Mouse (Mus musculus) lung, embryonic 16.5 days (tissue): ENCODE results near the gene Simc1. TPM values are rescaled to one million over a fixed set of nuclear protein-coding genes. Genes with fewer than 3 reads are reported as not detected.
A peak's percentile ranks its signal among the peaks of the same experiment; 100 is the strongest.
"Not testable (repeated sequence)": the region's sequence is repeated elsewhere in the genome, so short reads cannot be mapped to it uniquely, and the experiment has no call there.

Experiments used
- ATAC-seq: fragments of 200-750 bp; cut with Nextera tagmentation; 2 replicates; pipeline ENCODE4 v1.8.0; 2017; ENCODE audit warnings: low read depth, mild to moderate bottlenecking, moderate library complexity
- H3K27ac ChIP-seq: fragments of 300-500 bp; sonication (generic); 2 replicates; pipeline ENCODE4 v1.5.1; 2014; ENCODE audit warnings: mild to moderate bottlenecking, control low read depth, low read length
- H3K27me3 ChIP-seq: fragments of 300-500 bp; sonication (generic); 2 replicates; pipeline ENCODE4 v1.6.1; 2014; ENCODE audit warnings: low read depth, low read length, mixed read lengths; ENCODE audit not compliant: control insufficient read depth, insufficient read depth
- H3K36me3 ChIP-seq: fragments of 300-500 bp; sonication (generic); 2 replicates; pipeline ENCODE4 v1.6.1; 2014; ENCODE audit warnings: low read length; ENCODE audit not compliant: control insufficient read depth, insufficient read depth
- H3K4me1 ChIP-seq: fragments of 300-500 bp; sonication (generic); replicated peaks from 2 replicates; pipeline ENCODE4 v1.6.1; 2014; ENCODE audit warnings: low read length, mixed read lengths; ENCODE audit not compliant: control insufficient read depth, insufficient read depth
- H3K4me2 ChIP-seq: fragments of 300-500 bp; sonication (generic); 2 replicates; pipeline ENCODE4 v1.6.1; 2014; ENCODE audit warnings: low read depth, low read length, control low read depth
- H3K4me3 ChIP-seq: fragments of 300-500 bp; sonication (generic); 2 replicates; pipeline ENCODE4 v1.5.1; 2014; ENCODE audit warnings: mild to moderate bottlenecking, low read length, control low read depth
- H3K9ac ChIP-seq: fragments of 300-500 bp; sonication (generic); 2 replicates; pipeline ENCODE4 v1.6.1; 2014; ENCODE audit warnings: low read length, control low read depth
- H3K9me3 ChIP-seq: fragments of 300-500 bp; sonication (generic); 2 replicates; pipeline ENCODE4 v1.6.1; 2016; ENCODE audit warnings: low read length; ENCODE audit not compliant: control insufficient read depth
- WGBS: fragments of 180-500 bp; shearing (Covaris S2); extraction: QIAGEN DNeasy Blood & Tissue Kit; methylation state at CpG from one replicate; pipeline ENCODE4 v1.1.7; 2014; 5-methylcytosine and 5-hydroxymethylcytosine counted together
- polyA plus RNA-seq: library from polyadenylated mRNA; unstranded; fragments of >200 nt; fragmentation: Nextera tagmentation; extraction: Ambion mirVana; gene quantifications from 2 replicates; pipeline ENCODE4 v1.2.1, GENCODE M21; 2015

The Simc1 gene
- polyA plus RNA-seq, 1 experiment from 2014 or later = 8.3 TPM

- WGBS = 81% methylated on average over 14 of the region's 14 CpGs
Observed at GRCm38 (mm10) chr13:54481498-54481897, 22.1 kb upstream of the Simc1 start.

GRCm38 (mm10) chr13:54490411-54490810, 13.2 kb upstream of the Simc1 start:
- Histone ChIP-seq H3K9me3 (no peaks in the 10 kb centered on the region), H3K4me1 (no peaks in the 10 kb centered on the region), H3K4me3 (no peak overlapping the region), H3K9ac (no peak overlapping the region), H3K4me2 (no peak overlapping the region), H3K27ac (no peak overlapping the region), H3K27me3 (no peaks in the 10 kb centered on the region), H3K36me3 (no peaks in the 10 kb centered on the region)
- ATAC-seq = no peak
- WGBS = 79% methylated on average over 5 of the region's 5 CpGs

More at GRCm38 (mm10) chr13:54481498-54481897, 22.1 kb upstream of the Simc1 start:
- no peak overlapping the region for H3K4me2 ChIP-seq
- H3K36me3 ChIP-seq = no peaks in the 10 kb centered on the region
- no peak overlapping the region for H3K9ac ChIP-seq
- H3K27me3 ChIP-seq = no peaks in the 10 kb centered on the region
- H3K4me1 ChIP-seq = no peaks in the 10 kb centered on the region
- H3K27ac ChIP-seq = no peak overlapping the region
- H3K9me3 ChIP-seq = no peaks in the 10 kb centered on the region
- no peak for ATAC-seq
- H3K4me3 ChIP-seq = no peak overlapping the region

GRCm38 (mm10) chr13:54491381-54491780, 12.2 kb upstream of the Simc1 start:
- ATAC-seq = no peak
- no peak overlapping the region for H3K27ac ChIP-seq
- H3K9ac ChIP-seq = no peak overlapping the region
- H3K36me3 ChIP-seq = no peaks in the 10 kb centered on the region
- no peak overlapping the region for H3K4me2 ChIP-seq
- H3K27me3 ChIP-seq = no peaks in the 10 kb centered on the region
- 76% methylated on average over 6 of the region's 6 CpGs for WGBS
- H3K9me3 ChIP-seq = no peaks in the 10 kb centered on the region
- no peaks in the 10 kb centered on the region for H3K4me1 ChIP-seq
- H3K4me3 ChIP-seq = no peak overlapping the region

- not testable (repeated sequence) for H3K4me1 ChIP-seq, ATAC-seq, H3K9me3 ChIP-seq, H3K4me2 ChIP-seq, H3K4me3 ChIP-seq, H3K9ac ChIP-seq, H3K36me3 ChIP-seq, H3K27me3 ChIP-seq, H3K27ac ChIP-seq
- WGBS = 89% methylated on average over 7 of the region's 7 CpGs
Observed at GRCm38 (mm10) chr13:54499551-54499950, 4.0 kb upstream of the Simc1 start.

GRCm38 (mm10) chr13:54501352-54501751, 2.2 kb upstream of the Simc1 start:
- H3K36me3 ChIP-seq = no peaks in the 10 kb centered on the region
- no peak overlapping the region for H3K27ac ChIP-seq
- H3K9me3 ChIP-seq = no peaks in the 10 kb centered on the region
- H3K4me2 ChIP-seq = no peak overlapping the region
- no peak overlapping the region for H3K4me3 ChIP-seq
- H3K9ac ChIP-seq = no peak overlapping the region
- 54% methylated on average over 2 of the region's 2 CpGs for WGBS
- ATAC-seq = no peak
- no peaks in the 10 kb centered on the region for H3K27me3 ChIP-seq
- H3K4me1 ChIP-seq = peaks cover 8% of the 10 kb centered on the region

- Histone ChIP-seq H3K9ac (no peak overlapping the region), H3K4me3 (no peak overlapping the region), H3K4me1 (peaks cover 8% of the 10 kb centered on the region), H3K36me3 (no peaks in the 10 kb centered on the region), H3K27me3 (no peaks in the 10 kb centered on the region), H3K4me2 (no peak overlapping the region), H3K9me3 (no peaks in the 10 kb centered on the region), H3K27ac (no peak overlapping the region)
- no peak for ATAC-seq
- 31% methylated on average over 3 of the region's 3 CpGs for WGBS
Observed at GRCm38 (mm10) chr13:54501957-54502690, 1.5 kb upstream of the Simc1 start.

GRCm38 (mm10) chr13:54503278-54503603, 338 bp upstream of the Simc1 start:
- no peak for ATAC-seq
- no peaks in the 10 kb centered on the region for H3K27me3 ChIP-seq
- peak overlapping the region; percentile 33; the same call in 1 of the 2 replicates for H3K9ac ChIP-seq
- H3K36me3 ChIP-seq = no peaks in the 10 kb centered on the region
- H3K4me2 ChIP-seq = peak overlapping the region; percentile 98
- peak overlapping the region; percentile 77 for H3K4me3 ChIP-seq
- peaks cover 8% of the 10 kb centered on the region for H3K4me1 ChIP-seq
- no peak overlapping the region for H3K27ac ChIP-seq
- WGBS = 1% methylated on average over 14 of the region's 14 CpGs
- no peaks in the 10 kb centered on the region for H3K9me3 ChIP-seq

GRCm38 (mm10) chr13:54504611-54505260, 1.2 kb downstream of the Simc1 start:
- H3K4me1 ChIP-seq = peaks cover 8% of the 10 kb centered on the region
- H3K27me3 ChIP-seq = no peaks in the 10 kb centered on the region
- H3K9ac ChIP-seq = peak overlapping the region; percentile 81
- no peak overlapping the region for H3K27ac ChIP-seq
- 37% methylated on average over 7 of the region's 7 CpGs for WGBS
- ATAC-seq = no peak
- H3K4me3 ChIP-seq = peak overlapping the region; percentile 77
- H3K36me3 ChIP-seq = no peaks in the 10 kb centered on the region
- no peaks in the 10 kb centered on the region for H3K9me3 ChIP-seq
- H3K4me2 ChIP-seq = peak overlapping the region; percentile 98

- 97% methylated on average over 1 of the region's 1 CpGs for WGBS
- no peaks in the 10 kb centered on the region for H3K27me3 ChIP-seq
- no peak for ATAC-seq
Observed at GRCm38 (mm10) chr13:54505920-54506319, 2.3 kb downstream of the Simc1 start.

More at GRCm38 (mm10) chr13:54505920-54506319, 2.3 kb downstream of the Simc1 start:
- Histone ChIP-seq H3K27ac (no peak overlapping the region), H3K4me3 (no peak overlapping the region), H3K9ac (no peak overlapping the region), H3K4me1 (peaks cover 8% of the 10 kb centered on the region), H3K36me3 (no peaks in the 10 kb centered on the region), H3K9me3 (no peaks in the 10 kb centered on the region), H3K4me2 (no peak overlapping the region)
